Mouse (Mus musculus) heart, postnatal 4 days (tissue): ENCODE measurements around the gene Nrbp1. TPM values are rescaled to one million over a fixed set of nuclear protein-coding genes. Genes with fewer than 3 reads are reported as not detected.
A peak's percentile ranks its signal among the peaks of the same experiment; 100 is the strongest.
"Not testable (repeated sequence)": the region's sequence is repeated elsewhere in the genome, so short reads cannot be mapped to it uniquely, and the experiment has no call there.

Experiments used
- DNase-seq: peaks from one replicate; pipeline ENCODE4 v3.0.0; 2021
- total RNA-seq, 2 experiments: library from RNA; stranded (reverse); gene quantifications; 2 replicates each; pipeline ENCODE4 v1.2.3; 2021

Nrbp1 gene
- total RNA-seq, 2 experiments from 2014 or later, result 88.1 to 90.0 TPM

- not testable (repeated sequence) for DNase-seq
These were observed 24.1 kb upstream of the Nrbp1 start for GRCm38 (mm10) chr5:31216554-31216953.

GRCm38 (mm10) chr5:31218294-31218693 is 22.4 kb upstream of the Nrbp1 start:
- DNase-seq, result no peak

- DNase-seq, result no peak
These were observed 21.6 kb upstream of the Nrbp1 start for GRCm38 (mm10) chr5:31219070-31219469.

- no peak for DNase-seq
These were observed 21.2 kb upstream of the Nrbp1 start for GRCm38 (mm10) chr5:31219474-31219873.

- DNase-seq, result peak; percentile 70
These were observed 20.7 kb upstream of the Nrbp1 start for GRCm38 (mm10) chr5:31219911-31220447.

GRCm38 (mm10) chr5:31220448-31221303 is 20.0 kb upstream of the Nrbp1 start, which contains the start of gene Ppm1g:
Ppm1g (minus strand) TSS chr5:31220687.
- peak; percentile 99 for DNase-seq

- peak; percentile 27 for DNase-seq
These were observed 19.2 kb upstream of the Nrbp1 start for GRCm38 (mm10) chr5:31221304-31221945.

- no peak for DNase-seq
These were observed 18.0 kb upstream of the Nrbp1 start for GRCm38 (mm10) chr5:31222696-31223095.

GRCm38 (mm10) chr5:31226641-31227040 is 14.0 kb upstream of the Nrbp1 start:
- DNase-seq, result no peak

- no peak for DNase-seq
These were observed 914 bp downstream of the Nrbp1 start for GRCm38 (mm10) chr5:31241522-31242034.

- no peak for DNase-seq
These were observed 1.5 kb downstream of the Nrbp1 start for GRCm38 (mm10) chr5:31242191-31242590.

GRCm38 (mm10) chr5:31250716-31251115 is 10.1 kb downstream of the Nrbp1 start:
- no peak for DNase-seq

- peak; percentile 31 for DNase-seq
These were observed 11.0 kb downstream of the Nrbp1 start, which contains the start of gene Krtcap3 for GRCm38 (mm10) chr5:31251541-31252101. Krtcap3 (plus strand) TSS chr5:31251691.

GRCm38 (mm10) chr5:31252151-31252550 is 11.5 kb downstream of the Nrbp1 start:
- DNase-seq, result no peak

- no peak for DNase-seq
These were observed 12.3 kb downstream of the Nrbp1 start for GRCm38 (mm10) chr5:31252795-31253545.

GRCm38 (mm10) chr5:31253806-31254205 is 13.1 kb downstream of the Nrbp1 start:
- DNase-seq, result no peak

- DNase-seq, result peak; percentile 27
These were observed 13.8 kb downstream of the Nrbp1 start for GRCm38 (mm10) chr5:31254452-31254851.

GRCm38 (mm10) chr5:31254901-31255300 is 14.2 kb downstream of the Nrbp1 start:
- DNase-seq, result no peak

GRCm38 (mm10) chr5:31255381-31255780 is 14.7 kb downstream of the Nrbp1 start:
- no peak for DNase-seq

GRCm38 (mm10) chr5:31255971-31256370 is 15.3 kb downstream of the Nrbp1 start:
- no peak for DNase-seq

GRCm38 (mm10) chr5:31257616-31258015 is 17.0 kb downstream of the Nrbp1 start:
- no peak for DNase-seq

- DNase-seq, result peak; percentile 50
These were observed 25.4 kb downstream of the Nrbp1 start for GRCm38 (mm10) chr5:31266101-31266500.
